11 mouse cellular contexts compared by ENCODE assay signal in genomic region chr11:102770662-102771435, GRCm38 (mm10). TPM values are rescaled to one million over a fixed set of nuclear protein-coding genes. Genes with fewer than 3 reads are reported as not detected.
DNase-seq lines count a peak whose midpoint lies in the region; ATAC-seq and TF ChIP-seq lines count a peak whose summit lies in the region.
"Had no signal": no experiment of that assay in that cellular context is flagged by ENCODE, and none has a peak within 500 bp of the region (broad histone marks: within the 10 kb centered on the region; RNA-seq: fewer than 3 reads in every experiment).

No protein-coding gene starts in this region.

- peaks cover 35% of the 10 kb centered on the region for H3K27me3 ChIP-seq in hindbrain, embryonic 10.5 days (ENCODE audit: insufficient read depth, poor library complexity, severe bottlenecking)
- H3K27me3 ChIP-seq in hindbrain, postnatal 0 days (ENCODE audit: insufficient read depth, low read length): no peaks in the 10 kb centered on the region
- peaks cover 4% of the 10 kb centered on the region; the same call in 1 of the 2 replicates for H3K27me3 ChIP-seq in hindbrain, embryonic 12.5 days
- H3K27me3 ChIP-seq in liver, embryonic 12.5 days (replicated peaks): peaks cover 68% of the 10 kb centered on the region

- peaks cover 89% of the 10 kb centered on the region for H3K4me1 ChIP-seq in hindbrain, embryonic 10.5 days (replicated peaks)
- peaks cover 4% of the 10 kb centered on the region; the same call in 1 of the 2 replicates for H3K4me1 ChIP-seq in hindbrain, postnatal 0 days (ENCODE audit: insufficient read depth, low read length)
- peaks cover 71% of the 10 kb centered on the region for H3K4me1 ChIP-seq in hindbrain, embryonic 12.5 days
- H3K4me1 ChIP-seq in liver, embryonic 12.5 days: peaks cover 10% of the 10 kb centered on the region

- ATAC-seq in cerebellum, adult (ENCODE audit: insufficient number of reproducible peaks, low FRiP score, low TSS enrichment): no peak
- ATAC-seq in hindbrain, postnatal 0 days: no peak
- no peak for ATAC-seq in hindbrain, embryonic 12.5 days (ENCODE audit: low FRiP score)
- ATAC-seq in liver, embryonic 12.5 days: no peak

- H3K9ac ChIP-seq in hindbrain, postnatal 0 days (replicated peaks; ENCODE audit: low read length): no peak overlapping the region
- H3K9ac ChIP-seq in hindbrain, embryonic 12.5 days: peak overlapping the region; percentile 19; the same call in 1 of the 2 replicates
- H3K9ac ChIP-seq in liver, embryonic 12.5 days: no peak overlapping the region
- H3K9ac ChIP-seq: liver, embryonic 15.5 days had no signal

- H3K9me3 ChIP-seq in hindbrain, embryonic 10.5 days: no peaks in the 10 kb centered on the region
- H3K9me3 ChIP-seq in hindbrain, postnatal 0 days (ENCODE audit: low read length): no peaks in the 10 kb centered on the region
- H3K9me3 ChIP-seq in hindbrain, embryonic 12.5 days (replicated peaks): no peaks in the 10 kb centered on the region
- H3K9me3 ChIP-seq in liver, embryonic 12.5 days (replicated peaks): no peaks in the 10 kb centered on the region
- H3K9me3 ChIP-seq: liver, embryonic 15.5 days; megakaryocyte, embryonic 14.5 days had no signal

- peak; percentile 39 for DNase-seq in cerebellum, adult 11 months
- DNase-seq in hindbrain, embryonic 10.5 days (ENCODE audit: low spot score): no peak
- DNase-seq in hindbrain, postnatal 0 days (ENCODE audit: low spot score): no peak
- peak; percentile 88 for DNase-seq in Muller cell, postnatal 12 days (ENCODE audit: inconsistent ontology term)
- DNase-seq in spleen, adult 12 weeks (ENCODE audit: low spot score): no peak

- TF ChIP-seq CTCF in hindbrain, postnatal 0 days (IDR thresholded peaks at IDR 0.05; ENCODE audit: low read depth): no peak

- H3K27ac ChIP-seq in hindbrain, embryonic 10.5 days: peak overlapping the region; percentile 74
- H3K27ac ChIP-seq in hindbrain, postnatal 0 days: no peak overlapping the region
- no peak overlapping the region for H3K27ac ChIP-seq in hindbrain, embryonic 12.5 days
- H3K27ac ChIP-seq in liver, embryonic 12.5 days: no peak overlapping the region
- H3K27ac ChIP-seq: liver, embryonic 15.5 days had no signal

- no peak overlapping the region for H3K4me2 ChIP-seq in hindbrain, postnatal 0 days (ENCODE audit: low read depth, low read length)
- no peak overlapping the region for H3K4me2 ChIP-seq in hindbrain, embryonic 12.5 days (replicated peaks)
- no peak overlapping the region for H3K4me2 ChIP-seq in liver, embryonic 12.5 days
- H3K4me2 ChIP-seq: liver, embryonic 15.5 days had no signal

- H3K36me3 ChIP-seq in hindbrain, embryonic 10.5 days: peaks cover 3% of the 10 kb centered on the region; the same call in 1 of the 2 replicates
- H3K36me3 ChIP-seq in hindbrain, postnatal 0 days (ENCODE audit: insufficient read depth, low read length): no peaks in the 10 kb centered on the region
- no peaks in the 10 kb centered on the region for H3K36me3 ChIP-seq in hindbrain, embryonic 12.5 days
- H3K36me3 ChIP-seq in liver, embryonic 12.5 days: no peaks in the 10 kb centered on the region
- H3K36me3 ChIP-seq: liver, embryonic 15.5 days had no signal

- H3K4me3 ChIP-seq in hindbrain, embryonic 10.5 days: 0 out of 2 replicates have a peak overlapping the region, but pooled peaks have one; percentile 6
- H3K4me3 ChIP-seq in hindbrain, postnatal 0 days (ENCODE audit: low read length): no peak overlapping the region
- no peak overlapping the region for H3K4me3 ChIP-seq in hindbrain, embryonic 12.5 days
- no peak overlapping the region for H3K4me3 ChIP-seq in liver, embryonic 12.5 days
- H3K4me3 ChIP-seq: liver, embryonic 15.5 days; megakaryocyte, embryonic 14.5 days had no signal

- WGBS in hindbrain, embryonic 10.5 days: 47% methylated on average over 15 of the region's 15 CpGs
- WGBS in hindbrain, postnatal 0 days: 48% methylated on average over 15 of the region's 15 CpGs
- 41% methylated on average over 15 of the region's 15 CpGs for WGBS in hindbrain, embryonic 12.5 days
- 43% methylated on average over 15 of the region's 15 CpGs for WGBS in liver, embryonic 12.5 days (ENCODE audit: insufficient replicate concordance)

RNA-seq across cellular contexts. Expression of gene Adam11, which starts 9.6 kb away (rescaled TPM):
- 14.6 and 22.6 TPM in 2 replicates for polyA plus RNA-seq in hindbrain, embryonic 10.5 days (2016; fragmentation: Nextera tagmentation; extraction: Ambion mirVana)
- 33.1 and 34.5 TPM in 2 replicates for total RNA-seq in hindbrain, postnatal 0 days (2014; rRNA removed)
- polyA plus RNA-seq in hindbrain, postnatal 0 days (2015; fragmentation: Nextera tagmentation; extraction: Ambion mirVana): 17.2 and 17.8 TPM in 2 replicates
- 33.3 and 35.3 TPM in 2 replicates for polyA plus RNA-seq in hindbrain, embryonic 12.5 days (2016; fragmentation: Nextera tagmentation; extraction: Ambion mirVana)
- polyA plus RNA-seq in liver, embryonic 12.5 days (2016; fragmentation: Nextera tagmentation; extraction: Ambion mirVana): 0.48 and 0.71 TPM in 2 replicates

RNA-seq across cellular contexts. Expression of gene Gjc1, which starts 48.7 kb away (rescaled TPM):
- 71.1 and 81.3 TPM in 2 replicates for polyA plus RNA-seq in hindbrain, embryonic 10.5 days (2016; fragmentation: Nextera tagmentation; extraction: Ambion mirVana)
- 13.2 and 18.0 TPM in 2 replicates for total RNA-seq in hindbrain, postnatal 0 days (2014; rRNA removed)
- 21.3 and 24.1 TPM in 2 replicates for polyA plus RNA-seq in hindbrain, postnatal 0 days (2015; fragmentation: Nextera tagmentation; extraction: Ambion mirVana)
- 77.6 and 81.3 TPM in 2 replicates for polyA plus RNA-seq in hindbrain, embryonic 12.5 days (2016; fragmentation: Nextera tagmentation; extraction: Ambion mirVana)
- polyA plus RNA-seq in liver, embryonic 12.5 days (2016; fragmentation: Nextera tagmentation; extraction: Ambion mirVana): 8.7 and 9.5 TPM in 2 replicates
- total RNA-seq: MEL had no signal

Comparison
In these comparisons a context has a peak if more than half of its experiments do, and no peak if none do; other contexts are left out.
1. DNase-seq: peak in cerebellum, adult 11 months (single experiment) and Muller cell, postnatal 12 days (single experiment); none in hindbrain, embryonic 10.5 days (single experiment), hindbrain, postnatal 0 days (single experiment) and spleen, adult 12 weeks (single experiment).